Mouse (Mus musculus) testis, postnatal 10 days (tissue): ENCODE measurements around the gene Aunip.

ENCODE experiments used
- DNase-seq: peaks from one replicate; pipeline ENCODE4 v3.0.0; 2021; ENCODE audit warnings: low spot score

Gene Aunip

GRCm38 (mm10) chr4:134510845-134511411 lies at the start of gene Aunip:
Gene Aunip (plus strand): TSS chr4:134510999.
- peak; percentile 99 for DNase-seq

- DNase-seq: no peak
Measured at GRCm38 (mm10) chr4:134461252-134461651, 49.5 kb upstream of the Aunip start.

- no peak for DNase-seq
Measured at GRCm38 (mm10) chr4:134465789-134466188, 45.0 kb upstream of the Aunip start.

- DNase-seq: no peak
Measured at GRCm38 (mm10) chr4:134466381-134467262, 44.2 kb upstream of the Aunip start.

- no peak for DNase-seq
Measured at GRCm38 (mm10) chr4:134467435-134468214, 43.2 kb upstream of the Aunip start.

- DNase-seq: peak; percentile 93
Measured at GRCm38 (mm10) chr4:134468215-134468575, 42.6 kb upstream of the Aunip start, which contains the start of gene Stmn1. Gene Stmn1 (plus strand): TSS chr4:134468320.

- peak; percentile 99 for DNase-seq
Measured at GRCm38 (mm10) chr4:134468578-134469266, 42.1 kb upstream of the Aunip start.

GRCm38 (mm10) chr4:134469341-134469796 lies 41.4 kb upstream of the Aunip start:
- no peak for DNase-seq

- no peak for DNase-seq
Measured at GRCm38 (mm10) chr4:134469985-134470384, 40.8 kb upstream of the Aunip start.

- DNase-seq: no peak
Measured at GRCm38 (mm10) chr4:134471469-134471868, 39.3 kb upstream of the Aunip start.

- no peak for DNase-seq
Measured at GRCm38 (mm10) chr4:134473764-134474163, 37.0 kb upstream of the Aunip start.

- DNase-seq: no peak
Measured at GRCm38 (mm10) chr4:134474240-134474639, 36.6 kb upstream of the Aunip start.

GRCm38 (mm10) chr4:134476899-134477298 lies 33.9 kb upstream of the Aunip start:
- no peak for DNase-seq

GRCm38 (mm10) chr4:134478031-134478430 lies 32.8 kb upstream of the Aunip start:
- peak; percentile 97 for DNase-seq

GRCm38 (mm10) chr4:134479839-134480238 lies 31.0 kb upstream of the Aunip start:
- no peak for DNase-seq

- DNase-seq: peak; percentile 89
Measured at GRCm38 (mm10) chr4:134480864-134481263, 29.9 kb upstream of the Aunip start.

- DNase-seq: no peak
Measured at GRCm38 (mm10) chr4:134481270-134481669, 29.5 kb upstream of the Aunip start.

GRCm38 (mm10) chr4:134482442-134482841 lies 28.4 kb upstream of the Aunip start:
- DNase-seq: no peak

GRCm38 (mm10) chr4:134483078-134483688 lies 27.6 kb upstream of the Aunip start:
- DNase-seq: no peak

GRCm38 (mm10) chr4:134483696-134484095 lies 27.1 kb upstream of the Aunip start:
- no peak for DNase-seq

- DNase-seq: no peak
Measured at GRCm38 (mm10) chr4:134484231-134484630, 26.6 kb upstream of the Aunip start.
